Mouse (Mus musculus) right cerebral cortex, adult 2 months (tissue): ENCODE measurements at regions not wholly inside any gene's neighbourhood (a gene's known extent, or its start where the extent isn't known, plus 50 kb on each side); places are given as distances from the start of the nearest gene placed in this dataset.
A peak's percentile ranks its signal among the peaks of the same experiment; 100 is the strongest.

ENCODE experiments used
- DNase-seq, 2 experiments: peaks; one replicate each; pipeline ENCODE4 v3.0.0; 2021 to 2022; ENCODE audit warnings: low spot score in 2 of 2

DNA sequence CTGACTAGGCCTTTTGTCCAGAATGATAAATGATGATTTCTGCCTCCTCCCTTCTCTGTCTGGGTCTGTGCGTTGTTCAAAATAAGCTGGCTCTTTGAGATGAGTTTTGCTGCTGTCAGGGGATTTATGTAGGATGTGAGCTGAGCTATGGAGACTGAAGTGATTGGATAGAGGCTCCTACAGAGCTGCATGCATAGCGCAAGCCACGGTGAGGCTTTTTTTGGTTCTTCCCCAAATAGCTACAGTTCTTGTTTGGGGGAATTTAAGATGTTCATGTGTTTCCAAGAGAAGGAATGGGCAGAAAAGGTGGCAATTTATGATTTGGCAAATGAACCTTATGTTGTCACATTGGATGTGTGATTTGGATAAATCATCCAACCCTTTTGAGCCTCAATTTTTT lies 170.8 kb upstream of the H2al1n start:
- peak; percentile 2 to 7 for DNase-seq

DNA sequence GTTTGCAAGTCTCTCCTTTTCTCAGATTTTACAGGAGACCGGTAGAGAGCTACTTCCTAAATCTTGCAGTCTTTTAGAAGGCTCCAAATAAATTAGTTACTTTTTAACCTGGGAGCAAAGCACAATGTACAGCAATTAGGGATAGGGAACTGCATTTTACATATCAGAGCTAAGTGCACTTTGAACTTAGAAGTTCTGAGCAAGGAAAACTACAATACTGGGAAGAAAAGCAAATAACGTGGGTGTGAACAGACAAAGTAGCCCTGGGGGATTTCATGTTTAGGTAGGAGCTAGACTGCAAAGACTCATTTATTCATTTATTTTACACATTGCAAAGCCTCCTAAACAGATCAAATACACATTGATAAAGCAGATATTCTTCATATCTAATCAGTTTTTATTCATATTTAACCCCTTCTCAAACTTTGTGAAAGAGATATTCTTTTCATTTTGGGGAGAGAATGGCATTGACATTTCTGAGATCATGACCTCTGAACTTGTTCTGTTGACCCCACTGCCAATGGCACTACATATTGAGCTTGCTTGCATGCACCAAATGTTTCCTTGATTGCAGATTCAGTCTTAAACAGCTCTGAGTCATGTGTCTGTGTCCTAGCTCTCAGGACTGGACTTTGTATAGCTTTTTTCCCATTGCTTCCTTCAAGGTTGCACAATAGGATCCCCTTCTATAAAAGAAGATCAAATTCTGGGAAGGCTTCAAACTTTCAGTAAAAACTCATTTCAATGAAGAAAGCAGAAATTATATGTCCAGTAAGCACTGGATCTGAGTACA lies 146.8 kb upstream of the Cask start:
- no peak for DNase-seq

DNA sequence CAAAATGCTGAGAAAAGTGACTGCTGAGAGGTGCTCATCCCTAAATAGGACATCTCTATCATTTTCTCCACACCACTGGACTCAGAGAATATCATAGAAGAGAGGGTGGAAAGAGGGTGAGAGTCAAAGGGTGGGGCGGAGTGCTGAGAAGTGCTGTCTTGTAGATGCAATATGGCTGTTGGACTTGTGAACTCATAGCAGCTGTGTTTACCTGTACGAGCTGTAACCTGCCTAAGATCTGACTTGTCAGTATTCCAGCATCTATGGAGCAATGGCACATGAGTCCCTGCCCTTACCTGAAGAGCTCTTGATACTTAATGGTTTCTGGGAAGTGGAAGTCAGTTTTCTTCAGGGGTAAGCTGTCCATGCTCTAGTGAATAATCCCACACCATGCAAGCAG lies 127.8 kb upstream of the Cask start:
- no peak for DNase-seq
